Comparison of ENCODE assay signal across 15 mouse cellular contexts in the genomic region with DNA sequence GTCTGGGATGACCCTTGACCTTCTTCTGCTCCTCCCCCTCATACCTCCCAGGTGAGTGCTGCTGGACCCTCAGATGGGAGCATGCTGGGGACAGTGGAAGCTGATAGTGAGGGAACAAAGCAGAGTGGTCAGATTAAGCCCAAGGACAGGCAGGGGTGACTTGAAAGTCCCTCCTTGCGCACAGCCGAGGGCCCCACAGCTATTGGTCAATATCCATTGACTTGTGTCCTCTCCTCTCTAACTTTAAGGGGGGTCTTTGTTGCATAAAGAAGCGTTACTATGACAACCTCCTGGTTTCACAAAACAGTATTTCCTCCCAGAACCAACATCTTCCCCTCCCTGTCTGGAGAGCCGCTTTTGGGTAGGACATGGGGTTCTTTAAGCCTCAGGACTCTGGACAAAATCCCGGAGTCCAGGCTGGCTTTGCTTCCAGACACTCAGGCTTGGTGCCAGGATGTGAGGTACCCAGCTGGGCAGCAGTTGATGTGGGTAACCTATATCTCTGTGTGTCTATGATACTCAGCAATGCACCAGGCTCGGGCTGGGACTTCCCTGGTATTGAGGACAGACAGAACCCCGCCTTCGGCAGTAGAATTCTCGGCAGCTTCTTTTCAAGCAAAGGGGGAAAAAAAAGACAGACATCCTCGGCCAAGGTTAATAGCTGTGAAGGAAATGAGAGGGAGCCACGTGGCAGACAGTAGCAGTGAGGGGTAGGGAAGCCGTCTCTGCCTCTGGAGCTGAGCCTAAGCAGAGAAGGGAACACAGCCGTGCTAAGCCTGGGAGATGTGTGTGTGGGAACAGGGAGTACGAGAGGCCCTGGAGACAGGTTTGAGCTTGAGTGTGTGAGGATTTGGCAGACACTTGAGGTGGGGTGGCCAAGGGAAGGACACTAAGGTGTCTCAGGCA.
DNase-seq lines count a peak whose midpoint lies in the region; ATAC-seq and TF ChIP-seq lines count a peak whose summit lies in the region.
"Had no signal": no experiment of that assay in that cellular context is flagged by ENCODE, and none has a peak within 500 bp of the region (broad histone marks: within the 10 kb centered on the region; RNA-seq: fewer than 3 reads in every experiment).

No protein-coding gene starts in this region.

- no peak overlapping the region for H3K27ac ChIP-seq in lung, postnatal 0 days (ENCODE audit: low read length)
- H3K27ac ChIP-seq in forebrain, postnatal 0 days (ENCODE audit: low read depth, low read length): no peak overlapping the region
- H3K27ac ChIP-seq: kidney, postnatal 0 days; lung, embryonic 15.5 days had no signal

- ATAC-seq in frontal cortex, adult (ENCODE audit: low TSS enrichment): peak; percentile 88
- ATAC-seq in lung, postnatal 0 days: peak; percentile 59
- peak; percentile 84 for ATAC-seq in forebrain, postnatal 0 days
- ATAC-seq: activated CD4-positive, CD25-positive, alpha-beta regulatory T cell, adult 4 months had no signal

- no peaks in the 10 kb centered on the region for H3K36me3 ChIP-seq in lung, postnatal 0 days (ENCODE audit: insufficient read depth, low read length)
- no peaks in the 10 kb centered on the region for H3K36me3 ChIP-seq in forebrain, postnatal 0 days (ENCODE audit: insufficient read depth)
- H3K36me3 ChIP-seq: G1E; lung, embryonic 15.5 days had no signal

- H3K9ac ChIP-seq in lung, postnatal 0 days (replicated peaks; ENCODE audit: low read depth): no peak overlapping the region
- H3K9ac ChIP-seq in forebrain, postnatal 0 days: no peak overlapping the region
- H3K9ac ChIP-seq: lung, embryonic 15.5 days had no signal

- TF ChIP-seq POLR2A in brain, embryonic 14.5 days (IDR thresholded peaks at IDR 0.05; ENCODE audit: borderline replicate concordance, extremely low read depth, insufficient read depth, insufficient read length, poor library complexity, severe bottlenecking): no peak

- no peaks in the 10 kb centered on the region for H3K4me1 ChIP-seq in lung, postnatal 0 days (ENCODE audit: insufficient read depth, low read depth, low read length)
- peaks cover 7% of the 10 kb centered on the region for H3K4me1 ChIP-seq in forebrain, postnatal 0 days (ENCODE audit: insufficient read depth)
- H3K4me1 ChIP-seq: lung, embryonic 15.5 days had no signal

- no peak for DNase-seq in frontal cortex, postnatal 25 days (ENCODE audit: low spot score in 2 of 2)
- DNase-seq in lung, postnatal 0 days (ENCODE audit: low spot score): peak; percentile 32
- DNase-seq in lung, postnatal 36 days: no peak
- DNase-seq in brain, embryonic 14.5 days (ENCODE audit: low read depth): peak; percentile 59
- peak; percentile 60 for DNase-seq in forebrain, postnatal 0 days
- no peak for DNase-seq in yolk sac, embryonic 10.5 days (ENCODE audit: low spot score)
- DNase-seq in heart, adult 18-20 months: no peak
- DNase-seq: B cell, adult 2 months; liver; thymus, postnatal 36 days had no signal

- H3K4me2 ChIP-seq in lung, postnatal 0 days (replicated peaks; ENCODE audit: low read depth, low read length): no peak overlapping the region
- no peak overlapping the region for H3K4me2 ChIP-seq in forebrain, postnatal 0 days (ENCODE audit: low read depth)
- H3K4me2 ChIP-seq: lung, embryonic 15.5 days had no signal

- H3K4me3 ChIP-seq in lung, postnatal 0 days (ENCODE audit: low read depth, low read length): no peak overlapping the region
- no peak overlapping the region for H3K4me3 ChIP-seq in forebrain, postnatal 0 days (ENCODE audit: low read depth, low read length)
- H3K4me3 ChIP-seq: lung, embryonic 15.5 days had no signal

- no peaks in the 10 kb centered on the region for H3K27me3 ChIP-seq in lung, postnatal 0 days (replicated peaks; ENCODE audit: insufficient read depth, low read length)
- H3K27me3 ChIP-seq in forebrain, postnatal 0 days (ENCODE audit: insufficient read depth, low read length): no peaks in the 10 kb centered on the region
- H3K27me3 ChIP-seq: lung, embryonic 15.5 days had no signal

- H3K9me3 ChIP-seq in lung, postnatal 0 days (ENCODE audit: low read length): no peaks in the 10 kb centered on the region
- no peaks in the 10 kb centered on the region for H3K9me3 ChIP-seq in forebrain, postnatal 0 days (ENCODE audit: low read length)
- H3K9me3 ChIP-seq: G1E; lung, embryonic 15.5 days had no signal

- no peak for TF ChIP-seq EP300 in lung, postnatal 0 days (IDR thresholded peaks at IDR 0.05)

- 49% methylated on average over 14 of the region's 14 CpGs for WGBS in lung, postnatal 0 days
- WGBS in forebrain, postnatal 0 days: 20% methylated on average over 14 of the region's 14 CpGs

- no peak for TF ChIP-seq CTCF in lung, postnatal 0 days (IDR thresholded peaks at IDR 0.05)
- no peak for TF ChIP-seq CTCF in brain, embryonic 14.5 days (IDR thresholded peaks at IDR 0.05; ENCODE audit: borderline replicate concordance, extremely low read depth, insufficient read depth, insufficient read length)
- no peak for TF ChIP-seq CTCF in forebrain, postnatal 0 days (IDR thresholded peaks at IDR 0.05; ENCODE audit: low read depth)

Comparison
In these comparisons a context has a peak if more than half of its experiments do, and no peak if none do; other contexts are left out.
1. DNase-seq: peak in lung, postnatal 0 days (single experiment), brain, embryonic 14.5 days (single experiment) and forebrain, postnatal 0 days (single experiment); none in frontal cortex, postnatal 25 days (0 of 2), lung, postnatal 36 days (single experiment), yolk sac, embryonic 10.5 days (single experiment) and heart, adult 18-20 months (0 of 2).
2. Peak in every context shown above with its lines, with median percentiles within 50 percentile points of each other: ATAC-seq.